Mouse (Mus musculus): Measurements from ENCODE around the gene Ppp1r12a.

- TF ChIP-seq POLR2A (IDR thresholded peaks at IDR 0.05; ENCODE audit: low read depth, low read length) (no peak), CTCF (IDR thresholded peaks at IDR 0.05; ENCODE audit: borderline replicate concordance, insufficient read depth, low read length) (no peak)
These were observed 28.6 kb downstream of the Ppp1r12a start for GRCm38 (mm10) chr10:108190626-108191025.

All from embryonic fibroblast, embryonic 13.5 days (primary cell).